Mouse (Mus musculus) testis, adult 2 months (tissue): ENCODE measurements at regions not wholly inside any gene's neighbourhood (a gene's known extent, or its start where the extent isn't known, plus 50 kb on each side); places are given as distances from the start of the nearest gene placed in this dataset.

Source experiments
- CTCF ChIP-seq: fragments of 200-500 bp; IDR thresholded peaks from 2 replicates; pipeline ENCODE4 v1.5.1; 2012; ENCODE audit warnings: low read depth, mild to moderate bottlenecking, inconsistent platforms, low read length, moderate library complexity; ENCODE audit not compliant: control insufficient read depth, insufficient read depth, insufficient replicate concordance
- POLR2A ChIP-seq: fragments of 200-500 bp; IDR thresholded peaks from 2 replicates; pipeline ENCODE4 v1.6.1; 2012; ENCODE audit warnings: low read depth, mild to moderate bottlenecking, inconsistent platforms, low read length, moderate library complexity; ENCODE audit not compliant: control insufficient read depth

- no peak for TF ChIP-seq CTCF
- no peak for TF ChIP-seq POLR2A
These were observed 110.7 kb downstream of the Cdc5l start for GRCm38 (mm10) chr17:45322842-45323241.
